Mouse (Mus musculus) lung, postnatal 14 days (tissue): ENCODE data around the gene Lrrc28.

ENCODE experiments used
- DNase-seq: peaks from one replicate; pipeline ENCODE4 v3.0.0; 2021

Gene Lrrc28

GRCm38 (mm10) chr7:67586479-67586878 is 58.6 kb downstream of the Lrrc28 start:
- no peak for DNase-seq

- DNase-seq, result no peak
Observed at GRCm38 (mm10) chr7:67583852-67584251, 61.2 kb downstream of the Lrrc28 start.

- DNase-seq, result peak; percentile 17
Observed at GRCm38 (mm10) chr7:67578783-67579482, 66.1 kb downstream of the Lrrc28 start.

GRCm38 (mm10) chr7:67578044-67578443 is 67.0 kb downstream of the Lrrc28 start:
- no peak for DNase-seq

GRCm38 (mm10) chr7:67566510-67567237 is 78.4 kb downstream of the Lrrc28 start:
- DNase-seq, result no peak

- DNase-seq, result no peak
Observed at GRCm38 (mm10) chr7:67565132-67565531, 79.9 kb downstream of the Lrrc28 start.

- DNase-seq, result peak; percentile 69
Observed at GRCm38 (mm10) chr7:67562176-67562575, 82.9 kb downstream of the Lrrc28 start.

- no peak for DNase-seq
Observed at GRCm38 (mm10) chr7:67559486-67559885, 85.6 kb downstream of the Lrrc28 start.

- DNase-seq, result no peak
Observed at GRCm38 (mm10) chr7:67558230-67558629, 86.8 kb downstream of the Lrrc28 start.

GRCm38 (mm10) chr7:67554863-67555262 is 90.2 kb downstream of the Lrrc28 start:
- no peak for DNase-seq

GRCm38 (mm10) chr7:67551242-67551641 is 93.8 kb downstream of the Lrrc28 start:
- no peak for DNase-seq

- DNase-seq, result peak; percentile 86
Observed at GRCm38 (mm10) chr7:67549073-67549561, 96.0 kb downstream of the Lrrc28 start.

GRCm38 (mm10) chr7:67548599-67549041 is 96.4 kb downstream of the Lrrc28 start:
- DNase-seq, result no peak

GRCm38 (mm10) chr7:67546282-67546681 is 98.8 kb downstream of the Lrrc28 start:
- DNase-seq, result no peak

GRCm38 (mm10) chr7:67544586-67544985 is 100.5 kb downstream of the Lrrc28 start:
- DNase-seq, result no peak

GRCm38 (mm10) chr7:67543641-67544040 is 101.4 kb downstream of the Lrrc28 start:
- DNase-seq, result no peak

- DNase-seq, result no peak
Observed at GRCm38 (mm10) chr7:67536588-67537372, 108.3 kb downstream of the Lrrc28 start.

- DNase-seq, result no peak
Observed at GRCm38 (mm10) chr7:67535941-67536340, 109.1 kb downstream of the Lrrc28 start.

- DNase-seq, result no peak
Observed at GRCm38 (mm10) chr7:67530981-67531380, 114.1 kb downstream of the Lrrc28 start.

- no peak for DNase-seq
Observed at GRCm38 (mm10) chr7:67529381-67529780, 115.7 kb downstream of the Lrrc28 start.

GRCm38 (mm10) chr7:67528821-67529221 is 116.2 kb downstream of the Lrrc28 start:
- DNase-seq, result no peak

- DNase-seq, result peak; percentile 55
Observed at GRCm38 (mm10) chr7:67528063-67528811, 116.8 kb downstream of the Lrrc28 start.
